Mouse (Mus musculus) megakaryocyte, embryonic 14.5 days (primary cell): ENCODE measurements around the gene Gm49342.
"Not testable (repeated sequence)": the region's sequence is repeated elsewhere in the genome, so short reads cannot be mapped to it uniquely, and the experiment has no call there.

Experiments used
- FLI1 ChIP-seq: IDR thresholded peaks from 2 replicates; pipeline ENCODE4 v1.6.1; 2012; ENCODE audit warnings: low read length, inconsistent platforms, mixed read lengths
- GATA1 ChIP-seq: IDR thresholded peaks from 3 replicates; pipeline ENCODE4 v1.6.1; 2012; ENCODE audit warnings: mixed read lengths, low read length, inconsistent platforms, borderline replicate concordance

- not testable (repeated sequence) for TF ChIP-seq GATA1, FLI1
These were observed 11.7 kb downstream of the Gm49342 start, which contains the start of gene Pnp2 for GRCm38 (mm10) chr14:50955942-50956508.
